Mouse (Mus musculus) adrenal gland, adult 8-10 months (tissue): ENCODE results near the gene Slc25a20. TPM values are rescaled to one million over a fixed set of nuclear protein-coding genes. Genes with fewer than 3 reads are reported as not detected.
"Not testable (repeated sequence)": the region's sequence is repeated elsewhere in the genome, so short reads cannot be mapped to it uniquely, and the experiment has no call there.

ENCODE experiments used
- DNase-seq: peaks from one replicate; pipeline ENCODE4 v3.0.0; 2022
- total RNA-seq, 4 experiments: library from RNA; stranded (reverse); gene quantifications; 2 replicates each; pipeline ENCODE4 v1.2.4; 2022

Slc25a20 gene
- 100 to 1,000 TPM in 1 of 4 experiments, 10 to 100 TPM in 3; 71.4 to 108 (median 90.9) TPM for total RNA-seq

- peak; percentile 86 for DNase-seq
Observed at GRCm38 (mm10) chr9:108661677-108662612, at the start of gene Slc25a20. Gene Slc25a20 (plus strand): TSS chr9:108662088.

GRCm38 (mm10) chr9:108617301-108617700 is 44.6 kb upstream of the Slc25a20 start:
- no peak for DNase-seq

- no peak for DNase-seq
Observed at GRCm38 (mm10) chr9:108626498-108626897, 35.4 kb upstream of the Slc25a20 start.

- DNase-seq = no peak
Observed at GRCm38 (mm10) chr9:108628141-108628540, 33.7 kb upstream of the Slc25a20 start.

- no peak for DNase-seq
Observed at GRCm38 (mm10) chr9:108630683-108631082, 31.2 kb upstream of the Slc25a20 start.

- no peak for DNase-seq
Observed at GRCm38 (mm10) chr9:108631631-108632256, 30.1 kb upstream of the Slc25a20 start.

GRCm38 (mm10) chr9:108632375-108632774 is 29.5 kb upstream of the Slc25a20 start:
- DNase-seq = no peak

- no peak for DNase-seq
Observed at GRCm38 (mm10) chr9:108633846-108634245, 28.0 kb upstream of the Slc25a20 start.

- no peak for DNase-seq
Observed at GRCm38 (mm10) chr9:108635415-108635814, 26.5 kb upstream of the Slc25a20 start.

GRCm38 (mm10) chr9:108639825-108640224 is 22.1 kb upstream of the Slc25a20 start:
- no peak for DNase-seq

- DNase-seq = no peak
Observed at GRCm38 (mm10) chr9:108648166-108648565, 13.7 kb upstream of the Slc25a20 start.

GRCm38 (mm10) chr9:108648611-108649560 is 13.0 kb upstream of the Slc25a20 start, which contains the start of gene Arih2:
Gene Arih2 (minus strand): TSS chr9:108649386.
- peak; percentile 85 for DNase-seq

- no peak for DNase-seq
Observed at GRCm38 (mm10) chr9:108649561-108650440, 12.1 kb upstream of the Slc25a20 start.

GRCm38 (mm10) chr9:108654566-108655464 is 7.1 kb upstream of the Slc25a20 start:
- DNase-seq = no peak

- not testable (repeated sequence) for DNase-seq
Observed at GRCm38 (mm10) chr9:108655865-108656264, 6.0 kb upstream of the Slc25a20 start.

- no peak for DNase-seq
Observed at GRCm38 (mm10) chr9:108662660-108663059, 772 bp downstream of the Slc25a20 start.

GRCm38 (mm10) chr9:108669875-108670274 is 8.0 kb downstream of the Slc25a20 start:
- DNase-seq = no peak

- no peak for DNase-seq
Observed at GRCm38 (mm10) chr9:108673151-108673550, 11.3 kb downstream of the Slc25a20 start.

- DNase-seq = no peak
Observed at GRCm38 (mm10) chr9:108680026-108680425, 18.1 kb downstream of the Slc25a20 start.

GRCm38 (mm10) chr9:108686475-108686887 is 24.6 kb downstream of the Slc25a20 start:
- DNase-seq = no peak
